Mouse (Mus musculus): ENCODE measurements around the gene Dixdc1.

- TF ChIP-seq POLR2A (IDR thresholded peaks at IDR 0.05; ENCODE audit: borderline replicate concordance, control insufficient read depth, low read depth, low read length): no peak
- TF ChIP-seq CTCF (IDR thresholded peaks at IDR 0.05; ENCODE audit: control insufficient read depth, insufficient read depth, low read length): peak; percentile 78
Observed at GRCm38 (mm10) chr9:50670690-50671089, 68.6 kb downstream of the Dixdc1 start.
